Mouse (Mus musculus) midbrain, postnatal 0 days (tissue): ENCODE results near the gene Nfatc3. TPM values are rescaled to one million over a fixed set of nuclear protein-coding genes. Genes with fewer than 3 reads are reported as not detected.
"Not testable (repeated sequence)": the region's sequence is repeated elsewhere in the genome, so short reads cannot be mapped to it uniquely, and the experiment has no call there.

ENCODE experiments used
- ATAC-seq: fragments of 200-750 bp; cut with Nextera tagmentation; 2 replicates; pipeline ENCODE4 v1.8.0; 2017; ENCODE audit warnings: moderate number of reproducible peaks, mild to moderate bottlenecking, moderate TSS enrichment, moderate library complexity; ENCODE audit not compliant: low FRiP score
- DNase-seq: peaks from one replicate; pipeline ENCODE4 v3.0.0-alpha.2; 2015; ENCODE audit warnings: low spot score
- H3K27ac ChIP-seq: fragments of 300-500 bp; sonication (generic); 2 replicates; pipeline ENCODE4 v1.5.1; 2014; ENCODE audit warnings: low read depth, mild to moderate bottlenecking, low read length, mixed read lengths
- H3K27me3 ChIP-seq: fragments of 300-500 bp; sonication (generic); 2 replicates; pipeline ENCODE4 v1.6.1; 2014; ENCODE audit warnings: low read length, control low read depth, mixed read lengths; ENCODE audit not compliant: insufficient read depth
- H3K36me3 ChIP-seq: fragments of 300-500 bp; sonication (generic); 2 replicates; pipeline ENCODE4 v1.6.1; 2014; ENCODE audit warnings: low read length, control low read depth, mixed read lengths; ENCODE audit not compliant: insufficient read depth
- H3K4me1 ChIP-seq: fragments of 300-500 bp; sonication (generic); 2 replicates; pipeline ENCODE4 v1.6.1; 2014; ENCODE audit warnings: mild to moderate bottlenecking, control low read depth, antibody characterized with exemption, low read length, mixed read lengths; ENCODE audit not compliant: insufficient read depth
- H3K4me2 ChIP-seq: fragments of 300-500 bp; sonication (generic); 2 replicates; pipeline ENCODE4 v1.6.1; 2014; ENCODE audit warnings: low read depth, mild to moderate bottlenecking, low read length, mixed read lengths; ENCODE audit not compliant: poor library complexity, severe bottlenecking
- H3K4me3 ChIP-seq: fragments of 300-500 bp; sonication (generic); 2 replicates; pipeline ENCODE4 v1.5.1; 2014; ENCODE audit warnings: low read depth, mild to moderate bottlenecking, low read length, moderate library complexity
- H3K9ac ChIP-seq: fragments of 300-500 bp; sonication (generic); replicated peaks from 2 replicates; pipeline ENCODE4 v1.6.1; 2014; ENCODE audit warnings: mild to moderate bottlenecking, low read length, moderate library complexity, mixed read lengths; ENCODE audit not compliant: poor library complexity, severe bottlenecking
- H3K9me3 ChIP-seq: fragments of 300-500 bp; sonication (generic); 2 replicates; pipeline ENCODE4 v1.6.1; 2016; ENCODE audit warnings: low read length, control low read depth
- CTCF ChIP-seq: IDR thresholded peaks from 2 replicates; pipeline ENCODE4 v1.5.1; 2016; ENCODE audit warnings: antibody characterized with exemption, mild to moderate bottlenecking
- WGBS: fragments of 180-500 bp; shearing (Covaris S2); extraction: QIAGEN DNeasy Blood & Tissue Kit; methylation state at CpG from one replicate; pipeline ENCODE4 v1.1.7; 2014; 5-methylcytosine and 5-hydroxymethylcytosine counted together
- polyA plus RNA-seq: library from polyadenylated mRNA; unstranded; fragments of >200 nt; fragmentation: Nextera tagmentation; extraction: Ambion mirVana; gene quantifications from 2 replicates; pipeline ENCODE4 v1.2.1, GENCODE M21; 2015
- total RNA-seq: library from RNA; depleted of rRNA; stranded (reverse); fragments of >200 nt; gene quantifications from 2 replicates; pipeline ENCODE4 v1.2.3, GENCODE M21; 2014; rRNA removed

Nfatc3 gene
- 16.5 and 18.0 TPM in 2 replicates for total RNA-seq
- 1.8 and 2.7 TPM in 2 replicates for polyA plus RNA-seq

- Histone ChIP-seq H3K9me3 (no peaks in the 10 kb centered on the region), H3K4me2 (peak within 1 kb of the TSS; percentile 84), H3K27me3 (no peaks in the 10 kb centered on the region), H3K9ac (peak within 1 kb of the TSS; percentile 67), H3K36me3 (no peaks in the 10 kb centered on the region; the same call in 1 of the 2 replicates), H3K4me1 (peaks cover 7% of the 10 kb centered on the region; the same call in 1 of the 2 replicates), H3K4me3 (peak within 1 kb of the TSS; percentile 92), H3K27ac (peak within 1 kb of the TSS; percentile 84)
- peak; percentile 99 for ATAC-seq
- DNase-seq = peak; percentile 98
- WGBS = 2% methylated on average over 50 of the region's 52 CpGs
- no peak for TF ChIP-seq CTCF
Measured at GRCm38 (mm10) chr8:106058731-106059612, at the start of gene Nfatc3. Gene Nfatc3 (plus strand): TSS chr8:106058840.

DNA sequence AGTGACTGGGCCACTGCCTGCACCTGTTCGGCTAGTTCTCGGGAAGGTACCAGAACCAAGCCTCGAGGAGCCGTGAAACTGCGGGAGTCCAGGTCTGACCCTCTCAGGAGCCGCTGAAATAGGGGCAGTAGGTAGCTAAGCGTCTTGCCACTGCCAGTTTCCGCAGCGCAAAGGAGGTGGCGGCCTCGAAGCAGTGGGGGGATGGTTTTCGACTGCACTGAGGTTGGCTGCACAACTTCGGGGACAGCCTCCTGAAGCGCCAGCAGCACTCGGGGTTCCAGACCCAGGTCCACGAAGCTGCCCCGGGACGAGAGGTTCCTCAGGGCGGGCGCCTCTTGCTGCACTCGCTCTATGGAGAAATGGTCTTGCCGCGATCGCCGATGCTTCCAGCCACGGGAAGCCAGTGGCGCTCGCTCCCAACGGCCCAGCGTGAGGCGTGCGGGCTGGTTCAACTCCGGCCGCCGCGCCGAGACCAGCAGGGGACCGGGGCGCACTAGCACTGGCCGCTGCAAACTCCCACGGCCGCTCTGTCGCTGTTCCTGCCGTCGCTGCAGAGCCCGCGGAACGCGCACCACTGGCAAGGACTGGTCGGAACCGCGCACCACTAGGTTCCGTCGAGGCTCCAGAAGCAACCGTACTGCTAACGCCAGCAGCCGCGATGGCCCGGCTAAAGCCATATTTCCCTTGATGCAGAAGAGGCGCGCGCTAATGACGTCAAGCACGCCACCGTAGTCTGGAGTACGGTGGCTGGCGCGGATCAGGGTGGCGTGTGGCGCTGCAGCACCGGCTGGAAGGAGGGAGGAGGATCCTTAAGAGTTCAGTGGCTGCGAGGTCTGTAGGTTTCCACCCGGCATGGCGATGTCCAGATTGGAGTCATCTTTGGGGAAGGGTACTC, 47.6 kb upstream of the Nfatc3 start:
- Histone ChIP-seq H3K4me1 (peaks cover 12% of the 10 kb centered on the region), H3K9ac (peak overlapping the region; percentile 86), H3K4me3 (peak overlapping the region; percentile 69), H3K36me3 (peaks cover 3% of the 10 kb centered on the region; the same call in 1 of the 2 replicates), H3K9me3 (no peaks in the 10 kb centered on the region), H3K27ac (peak overlapping the region; percentile 74), H3K4me2 (peak overlapping the region; percentile 99), H3K27me3 (no peaks in the 10 kb centered on the region)
- WGBS = 2% methylated on average over 69 of the region's 74 CpGs
- peak; percentile 96 for DNase-seq
- ATAC-seq = peak; percentile 92
- peak; percentile 32 for TF ChIP-seq CTCF

- WGBS = 2% methylated on average over 6 of the region's 6 CpGs
- no peaks in the 10 kb centered on the region for H3K9me3 ChIP-seq
Measured at GRCm38 (mm10) chr8:106011643-106011986, 47.0 kb upstream of the Nfatc3 start, which contains the start of gene Ddx28. Gene Ddx28 (minus strand): TSS chr8:106011882.

GRCm38 (mm10) chr8:106012203-106012602, 46.4 kb upstream of the Nfatc3 start:
- H3K4me1 ChIP-seq = peaks cover 12% of the 10 kb centered on the region
- 85% methylated on average over 8 of the region's 8 CpGs for WGBS
- not testable (repeated sequence) for ATAC-seq, H3K27me3 ChIP-seq, DNase-seq, H3K9me3 ChIP-seq, H3K27ac ChIP-seq
- peaks cover 11% of the 10 kb centered on the region; the same call in 1 of the 2 replicates for H3K36me3 ChIP-seq
- peak overlapping the region; percentile 69 for H3K4me3 ChIP-seq
- peak overlapping the region; percentile 86 for H3K9ac ChIP-seq
- H3K4me2 ChIP-seq = peak overlapping the region; percentile 99

More at GRCm38 (mm10) chr8:106011643-106011986, 47.0 kb upstream of the Nfatc3 start, which contains the start of gene Ddx28:
- H3K27me3 ChIP-seq = no peaks in the 10 kb centered on the region
- peak within 1 kb of the TSS; percentile 99 for H3K4me2 ChIP-seq
- H3K36me3 ChIP-seq = peaks cover 7% of the 10 kb centered on the region; the same call in 1 of the 2 replicates
- H3K9ac ChIP-seq = peak within 1 kb of the TSS; percentile 86
- no peak for TF ChIP-seq CTCF
- peak within 1 kb of the TSS; percentile 74 for H3K27ac ChIP-seq
- H3K4me1 ChIP-seq = peaks cover 12% of the 10 kb centered on the region
- no peak for DNase-seq
- no peak for ATAC-seq
- H3K4me3 ChIP-seq = peak within 1 kb of the TSS; percentile 69

DNA sequence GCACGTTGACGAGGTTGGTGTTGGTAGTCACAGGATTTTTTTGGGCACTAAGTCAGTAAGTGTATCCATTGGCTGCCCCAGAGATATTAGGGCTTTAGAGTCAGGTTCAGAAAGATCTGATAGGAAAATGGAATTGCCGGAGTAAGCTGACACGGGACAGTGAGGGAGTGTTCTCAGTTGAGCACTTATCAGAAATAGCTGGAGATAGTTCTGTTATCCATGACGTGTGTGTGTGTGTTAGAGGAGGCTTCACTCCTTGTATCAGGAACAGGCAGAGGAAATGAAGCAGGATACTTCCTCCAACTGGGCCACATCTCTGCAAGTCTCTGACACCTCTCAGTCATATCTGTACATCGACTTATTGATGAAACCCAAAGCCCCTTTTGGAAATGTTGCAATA, 42.4 kb upstream of the Nfatc3 start:
- Histone ChIP-seq H3K27me3 (no peaks in the 10 kb centered on the region), H3K9ac (no peak overlapping the region), H3K4me1 (no peaks in the 10 kb centered on the region), H3K4me3 (no peak overlapping the region), H3K36me3 (peaks cover 19% of the 10 kb centered on the region), H3K27ac (no peak overlapping the region), H3K9me3 (no peaks in the 10 kb centered on the region), H3K4me2 (no peak overlapping the region)
- ATAC-seq (no peak), DNase-seq (no peak)
- TF ChIP-seq CTCF = no peak
- WGBS = 92% methylated on average over 6 of the region's 6 CpGs
